Comparison of ENCODE assay signal across 30 mouse cellular contexts in genomic region chr11:74395583-74395982, GRCm38 (mm10). TPM values are rescaled to one million over a fixed set of nuclear protein-coding genes. Genes with fewer than 3 reads are reported as not detected.
A peak's percentile ranks its signal among the peaks of the same experiment; 100 is the strongest.
DNase-seq lines count a peak whose midpoint lies in the region; ATAC-seq lines count a peak whose summit lies in the region.
"Had no signal": no experiment of that assay in that cellular context is flagged by ENCODE, and none has a peak within 500 bp of the region (broad histone marks: within the 10 kb centered on the region; RNA-seq: fewer than 3 reads in every experiment).

No protein-coding gene starts in this region.

- peaks cover 24% of the 10 kb centered on the region for H3K4me1 ChIP-seq in heart, embryonic 13.5 days
- H3K4me1 ChIP-seq: intestine, embryonic 15.5 days had no signal

- no peak overlapping the region for H3K27ac ChIP-seq in heart, embryonic 13.5 days (replicated peaks)
- H3K27ac ChIP-seq: forebrain, embryonic 10.5 days; forebrain, embryonic 13.5 days; hindbrain, embryonic 10.5 days; hindbrain, embryonic 13.5 days; intestine, embryonic 15.5 days had no signal

- 0 out of 2 replicates have a peak overlapping the region, but pooled peaks have one; percentile 3 for H3K9ac ChIP-seq in heart, embryonic 13.5 days
- H3K9ac ChIP-seq: forebrain, embryonic 13.5 days; hindbrain, embryonic 13.5 days; intestine, embryonic 15.5 days had no signal

- no peak for ATAC-seq in heart, embryonic 13.5 days (ENCODE audit: extremely low read depth, insufficient number of reproducible peaks, low FRiP score, low TSS enrichment)
- ATAC-seq: CD4-positive, CD25-positive, alpha-beta regulatory T cell, adult 4 months; forebrain, embryonic 13.5 days; forebrain, embryonic 16.5 days; hindbrain, embryonic 16.5 days; intestine, embryonic 15.5 days had no signal

- H3K9me3 ChIP-seq in heart, embryonic 13.5 days = no peaks in the 10 kb centered on the region
- H3K9me3 ChIP-seq: forebrain, embryonic 10.5 days; forebrain, embryonic 13.5 days; hindbrain, embryonic 10.5 days; hindbrain, embryonic 13.5 days; intestine, embryonic 15.5 days had no signal

- peaks cover 26% of the 10 kb centered on the region for H3K36me3 ChIP-seq in heart, embryonic 13.5 days
- H3K36me3 ChIP-seq: forebrain, embryonic 10.5 days; hindbrain, embryonic 10.5 days had no signal

- DNase-seq in heart, postnatal 10 days = no peak
- peak; percentile 64 for DNase-seq in adrenal gland, adult 2 months
- peak; percentile 37 for DNase-seq in adrenal gland, adult 8-10 months
- DNase-seq in adrenal gland, postnatal 25 days = peak; percentile 56
- no peak for DNase-seq in spleen, postnatal 36 days (ENCODE audit: low spot score in 2 of 2)
- no peak for DNase-seq in gastrocnemius, postnatal 14 days
- DNase-seq: cerebellum, adult 18-20 months; cerebellum, adult 9-10 months; cerebellum, postnatal 14 days; gastrocnemius, postnatal 10 days; heart, postnatal 36 days; kidney, adult 11 months had no signal

- 74% methylated on average over 18 of the region's 18 CpGs for WGBS in heart, embryonic 13.5 days

- no peak overlapping the region for H3K4me2 ChIP-seq in heart, embryonic 13.5 days
- H3K4me2 ChIP-seq: forebrain, embryonic 13.5 days; hindbrain, embryonic 13.5 days; intestine, embryonic 15.5 days had no signal

- intact Hi-C loops in heart, postnatal 10 days (cut with DNase I) = no loop called here
- intact Hi-C loops in gastrocnemius, postnatal 14 days (cut with DNase I; ENCODE audit: low total_unique reads) = loop anchor here (5.0 kb wide), 1 partner anchor 72 kb away; no protein-coding TSS in a partner anchor

- no peak overlapping the region for H3K4me3 ChIP-seq in heart, embryonic 13.5 days
- H3K4me3 ChIP-seq: forebrain, embryonic 10.5 days; forebrain, embryonic 13.5 days; hindbrain, embryonic 10.5 days; hindbrain, embryonic 13.5 days; intestine, embryonic 15.5 days had no signal

- no peaks in the 10 kb centered on the region for H3K27me3 ChIP-seq in heart, embryonic 13.5 days (replicated peaks)
- H3K27me3 ChIP-seq: forebrain, embryonic 13.5 days; hindbrain, embryonic 13.5 days; intestine, embryonic 15.5 days had no signal

RNA-seq across cellular contexts. Expression of gene Olfr412, which starts 33.7 kb away (rescaled TPM):
- not detected in 2 replicates for polyA plus RNA-seq in heart, embryonic 13.5 days (2015; fragmentation: Nextera tagmentation; extraction: Ambion mirVana)
- total RNA-seq in heart, postnatal 10 days (2021) = not detected
- not detected for total RNA-seq in adrenal gland, adult 2 months (2021)
- not detected in 2 replicates for polyA plus RNA-seq in adrenal gland, adult 2 months (2012; rRNA removed)
- not detected for total RNA-seq in adrenal gland, adult 8-10 months (2022)
- total RNA-seq in adrenal gland, postnatal 25 days (2021) = not detected in 2 replicates
- total RNA-seq in gastrocnemius, postnatal 14 days (2021) = not detected
- total RNA-seq: gastrocnemius, adult 18-20 months; gastrocnemius, postnatal 10 days; gastrocnemius, postnatal 4 days; heart, adult 18-20 months; heart, postnatal 36 days; MEL had no signal
- polyA plus RNA-seq: C2C12; CD4-positive, CD25-positive, alpha-beta regulatory T cell, adult 4 months; embryonic facial prominence, embryonic 11.5 days; embryonic facial prominence, embryonic 14.5 days; forebrain, embryonic 10.5 days; forebrain, embryonic 13.5 days; forebrain, embryonic 16.5 days; heart, embryonic 14.5 days; heart, postnatal 0 days; hindbrain, embryonic 10.5 days; hindbrain, embryonic 13.5 days; hindbrain, embryonic 16.5 days; intestine, embryonic 15.5 days had no signal

RNA-seq across cellular contexts. Expression of gene Olfr411, which starts 43.1 kb away (rescaled TPM):
- not detected in 2 replicates for polyA plus RNA-seq in heart, embryonic 13.5 days (2015; fragmentation: Nextera tagmentation; extraction: Ambion mirVana)
- total RNA-seq in heart, postnatal 10 days (2021) = not detected
- total RNA-seq in adrenal gland, adult 2 months (2021) = not detected
- polyA plus RNA-seq in adrenal gland, adult 2 months (2012; rRNA removed) = not detected in 2 replicates
- total RNA-seq in adrenal gland, adult 8-10 months (2022) = not detected
- total RNA-seq in adrenal gland, postnatal 25 days (2021) = not detected in 2 replicates
- total RNA-seq in gastrocnemius, postnatal 14 days (2021) = not detected
- total RNA-seq: gastrocnemius, adult 18-20 months; gastrocnemius, postnatal 10 days; gastrocnemius, postnatal 4 days; heart, adult 18-20 months; heart, postnatal 36 days; MEL had no signal
- polyA plus RNA-seq: C2C12; CD4-positive, CD25-positive, alpha-beta regulatory T cell, adult 4 months; embryonic facial prominence, embryonic 11.5 days; embryonic facial prominence, embryonic 14.5 days; forebrain, embryonic 10.5 days; forebrain, embryonic 13.5 days; forebrain, embryonic 16.5 days; heart, embryonic 14.5 days; heart, postnatal 0 days; hindbrain, embryonic 10.5 days; hindbrain, embryonic 13.5 days; hindbrain, embryonic 16.5 days; intestine, embryonic 15.5 days had no signal

RNA-seq across cellular contexts. Expression of gene Olfr410, which starts 57.8 kb away (rescaled TPM):
- not detected in 2 replicates for polyA plus RNA-seq in heart, embryonic 13.5 days (2015; fragmentation: Nextera tagmentation; extraction: Ambion mirVana)
- total RNA-seq in heart, postnatal 10 days (2021) = not detected
- not detected for total RNA-seq in adrenal gland, adult 2 months (2021)
- polyA plus RNA-seq in adrenal gland, adult 2 months (2012; rRNA removed) = not detected in 2 replicates
- total RNA-seq in adrenal gland, adult 8-10 months (2022) = not detected
- not detected in 2 replicates for total RNA-seq in adrenal gland, postnatal 25 days (2021)
- not detected for total RNA-seq in gastrocnemius, postnatal 14 days (2021)
- total RNA-seq: gastrocnemius, adult 18-20 months; gastrocnemius, postnatal 10 days; gastrocnemius, postnatal 4 days; heart, adult 18-20 months; heart, postnatal 36 days; MEL had no signal
- polyA plus RNA-seq: C2C12; CD4-positive, CD25-positive, alpha-beta regulatory T cell, adult 4 months; embryonic facial prominence, embryonic 11.5 days; forebrain, embryonic 10.5 days; forebrain, embryonic 13.5 days; forebrain, embryonic 16.5 days; heart, embryonic 14.5 days; heart, postnatal 0 days; hindbrain, embryonic 10.5 days; hindbrain, embryonic 13.5 days; hindbrain, embryonic 16.5 days; intestine, embryonic 15.5 days had no signal

Comparison
In these comparisons a context has a peak if more than half of its experiments do, and no peak if none do; other contexts are left out.
1. DNase-seq: peak in adrenal gland, adult 2 months (single experiment), adrenal gland, adult 8-10 months (single experiment) and adrenal gland, postnatal 25 days (single experiment); none in heart, postnatal 10 days (0 of 2), spleen, postnatal 36 days (0 of 2) and gastrocnemius, postnatal 14 days (single experiment).